Mouse (Mus musculus) heart, postnatal 36 days (tissue): ENCODE data around the gene Tspan31. TPM values are rescaled to one million over a fixed set of nuclear protein-coding genes. Genes with fewer than 3 reads are reported as not detected.
A peak's percentile ranks its signal among the peaks of the same experiment; 100 is the strongest.
"Not testable (repeated sequence)": the region's sequence is repeated elsewhere in the genome, so short reads cannot be mapped to it uniquely, and the experiment has no call there.

Experiments used
- DNase-seq, 2 experiments: peaks; one replicate each; pipeline ENCODE4 v3.0.0; 2021 to 2022
- intact Hi-C: fragments of 180-260 bp; cut with DNase I; formaldehyde crosslinking; loops from one replicate; pipeline ENCODE4 v1.15.1; 2025
- total RNA-seq, 2 experiments: library from RNA; stranded (reverse); gene quantifications; 2 replicates each; pipeline ENCODE4 v1.2.3; 2021

The Tspan31 gene
- total RNA-seq, 2 experiments from 2014 or later: 43.8 to 46.9 TPM

- intact Hi-C loops: no loop called here
- no peak for DNase-seq
Measured at GRCm38 (mm10) chr10:127066519-127067018, 3.5 kb downstream of the Tspan31 start.

GRCm38 (mm10) chr10:127065981-127066380 is 4.1 kb downstream of the Tspan31 start:
- DNase-seq: no peak
- intact Hi-C loops: no loop called here

- DNase-seq: no peak
- intact Hi-C loops: no loop called here
Measured at GRCm38 (mm10) chr10:127063913-127064870, 5.9 kb downstream of the Tspan31 start.

DNA sequence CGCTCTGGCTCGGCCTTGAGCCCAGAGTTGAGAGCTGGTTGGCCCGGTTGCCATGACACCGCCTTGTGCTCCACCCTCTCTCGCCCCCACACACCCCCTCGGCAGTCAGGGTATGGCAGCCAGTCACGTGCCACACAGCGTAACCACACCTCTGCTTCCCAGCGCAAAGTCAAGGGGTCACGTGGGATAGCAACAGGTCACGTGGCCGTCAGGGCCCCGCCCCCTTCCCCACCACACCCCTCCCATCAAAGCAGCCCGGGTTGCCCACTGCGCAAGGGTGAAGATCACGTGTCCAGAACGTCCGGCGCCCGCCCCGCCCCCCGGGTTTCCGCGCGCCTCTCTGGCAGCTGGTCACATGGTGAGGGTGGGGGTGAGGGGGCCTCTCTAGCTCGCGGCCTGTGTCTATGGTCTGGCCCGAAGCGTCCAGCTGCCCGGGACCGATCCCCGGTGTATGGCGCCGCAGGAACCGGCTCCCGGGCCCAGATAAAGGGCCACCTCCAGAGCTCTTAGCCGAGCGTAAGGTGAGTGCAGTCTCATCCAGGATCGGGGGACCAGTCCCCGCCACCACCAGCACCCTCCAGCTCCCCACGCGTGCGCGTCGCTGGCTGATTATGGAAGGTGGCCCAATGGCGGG is 6.7 kb downstream of the Tspan31 start, which contains the start of gene Cdk4:
Gene Cdk4, plus strand, starts transcription at position 296 of the 634 bp plus-strand sequence.
- DNase-seq: peak; percentile 96 to 97
- intact Hi-C loops: no loop called here

- intact Hi-C loops: no loop called here
- no peak for DNase-seq
Measured at GRCm38 (mm10) chr10:127062503-127062902, 7.6 kb downstream of the Tspan31 start.

- intact Hi-C loops, DNase-seq: not testable (repeated sequence)
Measured at GRCm38 (mm10) chr10:127062101-127062500, 8.0 kb downstream of the Tspan31 start.

- intact Hi-C loops: no loop called here
- no peak for DNase-seq
Measured at GRCm38 (mm10) chr10:127061513-127061912, 8.6 kb downstream of the Tspan31 start.

- DNase-seq: no peak
- intact Hi-C loops: no loop called here
Measured at GRCm38 (mm10) chr10:127061085-127061484, 9.0 kb downstream of the Tspan31 start.

GRCm38 (mm10) chr10:127059968-127060916 is 9.8 kb downstream of the Tspan31 start, which contains the start of gene March9:
Gene March9 (minus strand): TSS chr10:127060184.
- intact Hi-C loops: no loop called here
- DNase-seq: no peak

DNA sequence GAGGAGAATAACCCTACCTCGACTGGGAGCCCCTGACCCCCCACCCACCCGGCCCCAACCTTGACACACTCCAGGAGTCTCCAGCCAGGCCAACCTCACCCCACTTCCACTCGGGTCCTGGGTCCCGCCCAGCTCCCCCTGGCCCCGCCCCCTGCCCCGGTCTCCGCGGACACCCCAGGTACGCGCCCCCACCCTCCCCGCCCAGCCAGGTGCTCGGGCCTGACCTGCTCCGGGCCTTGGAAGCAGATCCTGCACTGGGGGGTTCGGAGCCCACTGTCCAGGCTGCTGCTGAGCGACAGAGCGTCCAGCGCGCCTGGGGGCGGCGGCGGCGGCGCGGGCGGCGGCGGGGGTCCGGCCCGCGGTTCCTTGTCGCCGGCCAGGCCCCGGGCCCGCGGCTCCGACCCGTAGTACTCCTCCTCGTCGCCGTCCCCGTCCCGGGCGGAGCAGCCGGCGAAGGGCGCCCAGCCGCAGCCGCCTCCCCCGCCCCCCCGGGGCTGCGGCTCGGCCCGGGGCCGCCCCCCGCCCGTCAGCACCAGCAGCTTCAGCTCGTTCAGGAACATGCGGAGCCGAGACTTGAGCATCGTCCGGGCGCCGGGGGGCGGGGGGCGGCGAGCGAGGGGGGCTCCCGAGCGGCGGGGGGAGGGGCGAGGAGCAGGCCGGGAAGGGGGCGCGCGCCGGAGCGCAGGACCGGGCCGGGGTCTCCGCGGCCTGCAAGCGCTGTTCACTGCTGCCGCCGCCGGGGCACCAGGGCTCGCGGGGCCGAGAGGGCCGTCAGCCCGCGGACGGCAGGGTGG is 10.7 kb downstream of the Tspan31 start:
- intact Hi-C loops: no loop called here
- DNase-seq: no peak

- DNase-seq: no peak
- intact Hi-C loops: no loop called here
Measured at GRCm38 (mm10) chr10:127058708-127059107, 11.4 kb downstream of the Tspan31 start.

DNA sequence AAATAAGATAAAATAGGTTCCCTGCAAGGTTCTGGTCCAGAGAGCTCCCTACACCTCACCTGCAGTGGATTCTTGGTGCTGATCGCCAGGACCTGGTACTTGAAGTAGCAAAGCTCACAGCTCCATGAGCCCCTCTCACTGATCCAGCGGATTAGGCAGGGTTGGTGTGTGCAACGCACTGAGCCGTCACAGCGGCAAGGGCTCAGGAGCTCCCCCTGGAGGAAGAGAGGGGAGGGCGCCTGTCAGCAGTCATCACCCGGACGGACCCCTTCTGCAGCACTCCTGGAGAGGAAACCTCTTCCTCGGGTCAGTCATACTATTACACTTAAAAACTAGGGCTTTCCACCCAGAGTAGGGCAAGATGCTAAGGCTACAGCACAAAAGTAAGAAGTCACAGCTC is 11.9 kb downstream of the Tspan31 start:
- DNase-seq: peak; percentile 76 to 81
- intact Hi-C loops: no loop called here

- intact Hi-C loops: no loop called here
- DNase-seq: no peak
Measured at GRCm38 (mm10) chr10:127056490-127056889, 13.6 kb downstream of the Tspan31 start.

- intact Hi-C loops: no loop called here
Measured at GRCm38 (mm10) chr10:127055406-127055805, 14.7 kb downstream of the Tspan31 start.

DNA sequence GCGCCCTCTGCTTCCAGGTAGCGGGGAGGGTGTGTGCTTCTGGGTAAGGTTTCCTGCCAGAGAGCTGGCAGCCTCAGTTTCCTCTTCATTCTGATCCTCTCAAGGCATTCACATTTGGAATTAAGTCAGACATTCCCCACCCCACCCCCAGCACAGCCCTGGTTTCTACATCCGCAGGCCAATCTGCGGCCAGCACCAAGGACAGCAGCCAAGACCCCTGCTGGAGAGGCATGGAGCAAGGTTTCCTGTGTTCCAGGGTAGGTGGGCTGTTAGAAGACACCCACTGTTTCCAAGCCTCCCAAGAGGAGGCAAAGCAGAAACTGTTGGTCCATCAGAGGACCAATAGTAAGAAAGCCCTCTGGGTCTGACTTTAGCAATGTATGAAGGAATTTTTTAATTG is 15.4 kb downstream of the Tspan31 start:
- intact Hi-C loops: no loop called here
- DNase-seq: no peak

More at GRCm38 (mm10) chr10:127055406-127055805, 14.7 kb downstream of the Tspan31 start:
- no peak for DNase-seq

GRCm38 (mm10) chr10:127050119-127050474 is 20.0 kb downstream of the Tspan31 start:
- intact Hi-C loops: no loop called here
- DNase-seq: no peak

GRCm38 (mm10) chr10:127049395-127050118 is 20.5 kb downstream of the Tspan31 start:
- intact Hi-C loops: no loop called here
- no peak for DNase-seq

DNA sequence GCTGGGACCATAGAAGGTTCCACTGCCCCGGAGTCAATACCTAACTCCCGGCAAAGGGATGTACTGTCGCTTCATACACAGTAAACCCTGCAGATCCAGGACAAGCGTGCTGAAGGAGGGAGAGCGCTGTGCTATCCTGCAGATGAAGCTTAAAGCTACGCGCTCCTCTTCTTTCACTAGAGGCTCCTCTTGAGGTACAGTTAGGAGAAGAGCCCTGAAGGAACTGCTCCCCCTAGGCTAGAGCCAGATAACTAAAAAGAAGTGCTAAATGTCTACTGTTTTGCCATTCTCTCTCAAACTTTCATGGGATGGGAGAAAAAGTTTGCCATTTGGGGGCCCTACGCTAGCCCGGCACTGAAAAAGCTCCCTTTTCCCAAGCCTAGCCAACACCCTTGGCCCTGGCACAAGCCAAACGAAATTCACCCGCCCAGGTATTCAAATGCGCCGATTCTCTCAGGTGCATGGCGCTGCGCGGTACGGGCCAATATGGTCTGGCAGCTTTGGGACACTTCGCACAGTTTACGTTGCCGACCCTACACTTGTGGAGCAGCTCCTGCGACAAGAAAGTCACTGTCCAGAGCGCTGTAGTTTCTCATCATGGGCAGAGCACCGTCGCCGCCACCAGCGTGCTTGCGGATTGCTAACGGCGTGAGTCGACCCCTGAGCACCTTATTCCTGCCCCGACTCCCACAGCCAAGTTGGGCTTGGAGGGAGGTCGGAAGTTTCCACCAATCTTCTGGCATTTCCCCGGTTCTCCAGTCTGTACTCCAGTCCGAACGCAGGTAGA is 21.3 kb downstream of the Tspan31 start:
- no peak for DNase-seq
- intact Hi-C loops: no loop called here
